Mouse (Mus musculus) heart, embryonic 13.5 days (tissue): ENCODE results near the gene AY761185. TPM values are rescaled to one million over a fixed set of nuclear protein-coding genes. Genes with fewer than 3 reads are reported as not detected.
"Not testable (repeated sequence)": the region's sequence is repeated elsewhere in the genome, so short reads cannot be mapped to it uniquely, and the experiment has no call there.

ENCODE experiments used
- ATAC-seq: fragments of 200-750 bp; cut with Nextera tagmentation; 2 replicates; pipeline ENCODE4 v1.8.0; 2017; ENCODE audit warnings: moderate TSS enrichment; ENCODE audit not compliant: insufficient number of reproducible peaks, low FRiP score, low TSS enrichment; ENCODE audit errors: extremely low read depth
- H3K27ac ChIP-seq: fragments of 300-500 bp; sonication (generic); replicated peaks from 2 replicates; pipeline ENCODE4 v1.5.1; 2015; ENCODE audit warnings: moderate library complexity, mild to moderate bottlenecking, inconsistent platforms
- H3K27me3 ChIP-seq: fragments of 300-500 bp; sonication (generic); replicated peaks from 2 replicates; pipeline ENCODE4 v1.6.1; 2015; ENCODE audit warnings: mild to moderate bottlenecking, inconsistent platforms
- H3K36me3 ChIP-seq: fragments of 300-500 bp; sonication (generic); 2 replicates; pipeline ENCODE4 v1.6.1; 2015; ENCODE audit warnings: mild to moderate bottlenecking, inconsistent platforms
- H3K4me1 ChIP-seq: fragments of 300-500 bp; sonication (generic); 2 replicates; pipeline ENCODE4 v1.6.1; 2015; ENCODE audit warnings: inconsistent platforms
- H3K4me2 ChIP-seq: fragments of 300-500 bp; sonication (generic); 2 replicates; pipeline ENCODE4 v1.6.1; 2015; ENCODE audit warnings: inconsistent platforms, mild to moderate bottlenecking, moderate library complexity
- H3K4me3 ChIP-seq: fragments of 300-500 bp; sonication (generic); 2 replicates; pipeline ENCODE4 v1.5.1; 2015; ENCODE audit warnings: moderate library complexity, mild to moderate bottlenecking, inconsistent platforms
- H3K9ac ChIP-seq: fragments of 300-500 bp; sonication (generic); 2 replicates; pipeline ENCODE4 v1.6.1; 2015; ENCODE audit warnings: inconsistent platforms, mild to moderate bottlenecking, moderate library complexity
- H3K9me3 ChIP-seq: fragments of 300-500 bp; sonication (generic); 2 replicates; pipeline ENCODE4 v1.6.1; 2016; ENCODE audit warnings: inconsistent platforms
- WGBS: fragments of 180-500 bp; shearing (Covaris S2); methylation state at CpG from one replicate; pipeline ENCODE4 v1.1.7; 2015; ENCODE audit warnings: mixed read lengths; 5-methylcytosine and 5-hydroxymethylcytosine counted together
- polyA plus RNA-seq: library from polyadenylated mRNA; unstranded; fragments of >200 nt; fragmentation: Nextera tagmentation; extraction: Ambion mirVana; gene quantifications from 2 replicates; pipeline ENCODE4 v1.2.1, GENCODE M21; 2015

AY761185 gene
- not detected in 2 replicates for polyA plus RNA-seq

GRCm38 (mm10) chr8:20944610-20945009, at the start of gene AY761185:
TSS of gene AY761185 (minus strand) at chr8:20944710.
- no peak within 1 kb of the TSS for H3K4me3 ChIP-seq
- no peak within 1 kb of the TSS for H3K4me2 ChIP-seq
- H3K27ac ChIP-seq = no peak within 1 kb of the TSS
- no peaks in the 10 kb centered on the region for H3K4me1 ChIP-seq
- H3K27me3 ChIP-seq = no peaks in the 10 kb centered on the region
- no peaks in the 10 kb centered on the region for H3K36me3 ChIP-seq
- no peak within 1 kb of the TSS for H3K9ac ChIP-seq
- ATAC-seq = no peak
- peaks cover 16% of the 10 kb centered on the region for H3K9me3 ChIP-seq
- WGBS = 51% methylated on average over 3 of the region's 3 CpGs

- H3K9me3 ChIP-seq, H3K4me3 ChIP-seq, H3K9ac ChIP-seq, ATAC-seq, H3K4me2 ChIP-seq, H3K27me3 ChIP-seq, H3K27ac ChIP-seq, H3K4me1 ChIP-seq, H3K36me3 ChIP-seq: not testable (repeated sequence)
Observed at GRCm38 (mm10) chr8:20994042-20994441, 49.5 kb upstream of the AY761185 start.

GRCm38 (mm10) chr8:20979846-20980245, 35.3 kb upstream of the AY761185 start:
- Histone ChIP-seq H3K4me1 (no peaks in the 10 kb centered on the region), H3K9ac (no peak overlapping the region), H3K36me3 (no peaks in the 10 kb centered on the region), H3K27ac (no peak overlapping the region), H3K27me3 (no peaks in the 10 kb centered on the region), H3K4me3 (no peak overlapping the region), H3K9me3 (peaks cover 4% of the 10 kb centered on the region; the same call in 1 of the 2 replicates), H3K4me2 (no peak overlapping the region)
- ATAC-seq = no peak
- WGBS = 33% methylated on average over 1 of the region's 1 CpGs

GRCm38 (mm10) chr8:20964531-20964930, 20.0 kb upstream of the AY761185 start:
- H3K9ac ChIP-seq = no peak overlapping the region
- H3K27me3 ChIP-seq = no peaks in the 10 kb centered on the region
- peaks cover 6% of the 10 kb centered on the region; the same call in 1 of the 2 replicates for H3K9me3 ChIP-seq
- no peaks in the 10 kb centered on the region for H3K36me3 ChIP-seq
- H3K4me3 ChIP-seq = no peak overlapping the region
- no peak overlapping the region for H3K27ac ChIP-seq
- ATAC-seq = no peak
- 55% methylated on average over 2 of the region's 2 CpGs for WGBS
- no peak overlapping the region for H3K4me2 ChIP-seq
- no peaks in the 10 kb centered on the region for H3K4me1 ChIP-seq

GRCm38 (mm10) chr8:20921971-20922370, 22.5 kb downstream of the AY761185 start, which contains the start of gene Gm6040:
TSS of gene Gm6040 (minus strand) at chr8:20922071.
- ATAC-seq = no peak
- Histone ChIP-seq H3K4me3 (no peak within 1 kb of the TSS), H3K9ac (no peak within 1 kb of the TSS), H3K27ac (no peak within 1 kb of the TSS), H3K36me3 (no peaks in the 10 kb centered on the region), H3K4me1 (no peaks in the 10 kb centered on the region), H3K27me3 (no peaks in the 10 kb centered on the region), H3K9me3 (peaks cover 16% of the 10 kb centered on the region), H3K4me2 (no peak within 1 kb of the TSS)
- 61% methylated on average over 3 of the region's 3 CpGs for WGBS

GRCm38 (mm10) chr8:20912288-20912687, 32.2 kb downstream of the AY761185 start:
- Histone ChIP-seq H3K27me3 (no peaks in the 10 kb centered on the region), H3K36me3 (no peaks in the 10 kb centered on the region), H3K4me2 (no peak overlapping the region), H3K4me1 (no peaks in the 10 kb centered on the region), H3K9me3 (peaks cover 4% of the 10 kb centered on the region), H3K9ac (no peak overlapping the region), H3K4me3 (no peak overlapping the region), H3K27ac (no peak overlapping the region)
- WGBS = 68% methylated on average over 1 of the region's 1 CpGs
- no peak for ATAC-seq

- 42% methylated on average over 2 of the region's 2 CpGs for WGBS
- H3K9me3 ChIP-seq = peaks cover 15% of the 10 kb centered on the region
Observed at GRCm38 (mm10) chr8:20908256-20908655, 36.3 kb downstream of the AY761185 start.

GRCm38 (mm10) chr8:20907119-20907518, 37.4 kb downstream of the AY761185 start:
- WGBS = 78% methylated on average over 2 of the region's 2 CpGs
- Histone ChIP-seq H3K4me1 (no peaks in the 10 kb centered on the region), H3K4me2 (no peak overlapping the region), H3K9me3 (peaks cover 19% of the 10 kb centered on the region), H3K27me3 (no peaks in the 10 kb centered on the region), H3K9ac (no peak overlapping the region), H3K36me3 (no peaks in the 10 kb centered on the region), H3K4me3 (no peak overlapping the region), H3K27ac (no peak overlapping the region)
- ATAC-seq = no peak

More at GRCm38 (mm10) chr8:20908256-20908655, 36.3 kb downstream of the AY761185 start:
- no peaks in the 10 kb centered on the region for H3K27me3 ChIP-seq
- no peak overlapping the region for H3K4me2 ChIP-seq
- no peaks in the 10 kb centered on the region for H3K36me3 ChIP-seq
- H3K27ac ChIP-seq = no peak overlapping the region
- no peak overlapping the region for H3K9ac ChIP-seq
- ATAC-seq = no peak
- no peaks in the 10 kb centered on the region for H3K4me1 ChIP-seq
- no peak overlapping the region for H3K4me3 ChIP-seq

GRCm38 (mm10) chr8:20902527-20902926, 42.0 kb downstream of the AY761185 start, which contains the start of gene Gm15056:
TSS of gene Gm15056 (minus strand) at chr8:20902627.
- Histone ChIP-seq H3K9me3 (peaks cover 33% of the 10 kb centered on the region), H3K27ac (no peak within 1 kb of the TSS), H3K36me3 (no peaks in the 10 kb centered on the region), H3K4me2 (no peak within 1 kb of the TSS), H3K4me1 (no peaks in the 10 kb centered on the region), H3K4me3 (no peak within 1 kb of the TSS), H3K27me3 (no peaks in the 10 kb centered on the region), H3K9ac (no peak within 1 kb of the TSS)
- 30% methylated on average over 2 of the region's 2 CpGs for WGBS
- no peak for ATAC-seq

Other genes with a start within 250 kb of the AY761185 start
- gene Defb33, start 52.0 kb downstream of the AY761185 start, polyA plus RNA-seq = not detected in 2 replicates
- gene Gm15056, start 42.1 kb downstream of the AY761185 start, polyA plus RNA-seq = not detected in 2 replicates
- not detected in 2 replicates for gene Gm6040, start 22.6 kb downstream of the AY761185 start, polyA plus RNA-seq
- gene Defa21, start 80.8 kb upstream of the AY761185 start, polyA plus RNA-seq = not detected in 2 replicates
- not detected in 2 replicates for gene Defa23, start 110.3 kb upstream of the AY761185 start, polyA plus RNA-seq
- gene Defa35, start 120.3 kb upstream of the AY761185 start, polyA plus RNA-seq = not detected in 2 replicates
- gene Defa25, start 139.7 kb upstream of the AY761185 start, polyA plus RNA-seq = not detected in 2 replicates
- not detected in 2 replicates for gene Gm14851, start 151.3 kb upstream of the AY761185 start, polyA plus RNA-seq
- not detected in 2 replicates for gene Defa30, start 189.9 kb upstream of the AY761185 start, polyA plus RNA-seq
- not detected in 2 replicates for gene Defa22, start 217.6 kb upstream of the AY761185 start, polyA plus RNA-seq
- gene Defa31, start 246.9 kb upstream of the AY761185 start, polyA plus RNA-seq = not detected in 2 replicates